Mouse (Mus musculus) A20 (cell line): Measurements from ENCODE around the gene Vtcn1.

Experiments used
- DNase-seq: peaks from one replicate; pipeline ENCODE4 v3.0.0-alpha.2; 2011; ENCODE audit warnings: low read depth, low spot score

The Vtcn1 gene

DNA sequence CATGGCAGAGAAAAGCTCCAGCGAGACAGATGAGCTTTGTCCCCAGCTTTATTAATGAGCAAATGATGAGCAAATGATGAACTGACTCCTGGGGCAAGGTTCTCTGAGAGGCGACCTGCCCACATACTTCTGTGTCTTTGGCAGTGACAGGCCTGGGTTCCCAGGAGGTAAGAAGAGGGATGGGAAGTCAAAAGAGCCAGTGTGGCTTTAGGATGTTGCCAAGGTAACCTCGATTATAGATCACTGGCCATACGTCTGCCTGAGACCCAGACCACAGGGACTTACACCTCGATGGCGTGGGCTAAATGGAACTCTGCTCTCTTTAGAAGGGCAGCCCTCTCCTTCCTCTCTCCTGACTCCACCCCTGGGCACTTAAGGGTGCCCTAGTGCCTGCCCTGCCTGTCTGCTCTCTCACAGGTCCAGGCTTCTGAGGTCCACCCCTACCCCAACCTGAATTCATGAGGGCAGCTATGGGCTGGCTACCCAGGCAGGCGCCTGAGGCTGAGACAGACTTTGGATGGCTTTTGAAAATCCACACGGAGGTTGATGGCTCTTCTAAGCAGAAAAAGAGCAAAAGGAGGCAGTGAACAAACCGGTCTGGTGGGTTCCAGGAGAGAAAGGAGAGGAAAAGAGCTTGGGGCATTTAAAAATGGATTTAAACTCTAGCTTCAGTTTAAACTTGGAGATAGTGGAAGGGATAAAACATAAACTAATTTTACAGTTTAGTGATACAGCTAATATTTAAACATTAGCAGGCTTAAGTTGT is 31.0 kb downstream of the Vtcn1 start:
- DNase-seq: no peak

GRCm38 (mm10) chr3:100857139-100857538 is 31.9 kb downstream of the Vtcn1 start:
- DNase-seq: no peak

DNA sequence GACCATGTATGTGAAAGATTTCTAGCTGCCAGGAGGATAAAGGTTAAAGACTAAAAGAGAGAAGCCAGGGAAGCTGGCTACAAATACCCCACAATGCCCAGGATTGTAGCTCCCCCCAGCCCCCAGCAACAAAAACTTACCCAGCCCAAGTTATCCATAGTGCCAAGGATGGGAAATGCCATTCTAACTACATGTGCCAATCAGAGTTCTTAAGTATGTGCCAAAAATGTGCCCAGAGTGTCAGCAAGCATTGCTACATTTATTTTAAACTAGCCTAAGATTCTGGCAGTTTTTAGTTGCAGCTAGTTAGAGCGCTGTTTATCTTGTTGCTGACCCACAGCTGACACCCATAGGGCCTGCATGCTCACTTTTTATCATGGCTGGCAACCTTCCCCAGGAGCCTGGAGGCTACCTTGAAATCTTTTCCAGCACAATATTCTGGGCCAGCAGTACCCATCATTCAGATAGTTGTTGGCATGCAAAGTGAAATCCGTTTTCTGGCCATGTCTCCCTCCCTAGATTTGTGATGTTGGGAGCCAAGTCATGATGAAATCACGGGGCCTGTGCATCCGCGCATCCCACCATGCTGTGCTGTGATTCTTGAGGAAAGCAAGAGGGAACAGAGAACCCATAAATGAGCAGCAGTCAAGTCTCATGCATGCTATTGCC is 33.2 kb downstream of the Vtcn1 start:
- DNase-seq: no peak

DNA sequence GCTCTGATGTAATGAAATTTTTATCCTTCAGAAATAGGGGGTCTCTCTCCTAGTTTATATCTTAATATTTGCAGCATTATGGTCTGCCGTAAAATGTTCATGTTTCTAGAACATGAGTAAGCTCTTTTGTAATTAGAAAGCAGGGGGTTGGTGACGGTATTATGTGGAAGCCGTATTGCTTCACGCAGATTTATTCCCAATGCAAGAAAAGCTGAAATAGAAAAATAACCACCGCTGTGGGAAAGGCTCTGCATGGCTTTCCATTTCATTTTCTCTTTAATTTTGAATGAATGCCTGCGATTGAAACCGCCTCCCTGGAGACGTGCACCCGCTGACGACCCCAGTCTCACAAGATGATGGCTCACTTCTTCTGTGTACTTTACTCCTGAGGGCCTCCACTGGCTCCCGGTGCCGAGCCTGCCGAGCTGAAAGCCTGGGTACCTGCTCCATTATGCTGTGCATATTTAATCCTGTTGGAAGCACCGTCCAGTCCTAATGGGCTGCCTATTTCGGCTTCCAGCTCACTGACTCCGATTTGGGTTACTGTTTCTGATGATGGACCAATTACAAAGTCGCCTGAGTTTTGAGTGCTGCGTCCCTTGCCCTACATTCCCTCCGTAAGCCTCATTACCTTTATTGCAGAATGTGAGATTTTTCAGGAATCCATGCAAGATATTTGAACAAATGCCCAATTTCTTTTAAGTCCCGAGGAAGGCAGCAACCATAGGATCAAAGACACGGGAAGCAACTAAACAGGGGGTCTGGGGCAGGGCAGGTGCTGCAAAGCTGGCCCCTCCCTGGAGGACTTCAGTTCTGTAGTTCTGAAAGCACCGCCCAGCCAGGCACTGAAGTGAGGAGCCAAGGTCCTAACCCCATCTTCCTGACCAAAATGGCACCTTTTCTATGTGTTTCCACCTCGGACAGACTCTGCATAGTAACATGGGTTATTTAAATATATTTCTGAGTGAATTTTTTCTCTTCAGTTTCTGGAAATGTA is 36.3 kb downstream of the Vtcn1 start:
- DNase-seq: no peak

DNA sequence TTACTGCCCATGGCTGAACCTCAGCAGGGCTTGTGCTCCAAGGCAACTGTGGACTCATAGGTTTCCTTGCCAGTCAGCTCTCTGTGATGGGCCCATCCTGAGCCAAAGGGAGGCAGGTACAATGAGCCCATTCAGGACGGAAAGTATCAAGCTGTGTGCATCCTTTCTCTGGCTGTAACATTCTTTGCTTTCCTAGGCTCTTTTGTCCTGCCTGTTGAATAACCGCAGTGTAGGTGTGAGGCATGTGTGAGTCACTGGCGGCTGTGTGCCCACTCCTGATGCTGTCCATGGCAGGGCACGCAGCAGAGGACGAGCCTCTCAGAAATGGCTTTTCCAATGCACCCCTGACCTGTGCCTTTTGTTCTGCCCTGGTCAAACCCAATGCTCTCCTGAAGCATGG is 41.7 kb downstream of the Vtcn1 start:
- DNase-seq: no peak

DNA sequence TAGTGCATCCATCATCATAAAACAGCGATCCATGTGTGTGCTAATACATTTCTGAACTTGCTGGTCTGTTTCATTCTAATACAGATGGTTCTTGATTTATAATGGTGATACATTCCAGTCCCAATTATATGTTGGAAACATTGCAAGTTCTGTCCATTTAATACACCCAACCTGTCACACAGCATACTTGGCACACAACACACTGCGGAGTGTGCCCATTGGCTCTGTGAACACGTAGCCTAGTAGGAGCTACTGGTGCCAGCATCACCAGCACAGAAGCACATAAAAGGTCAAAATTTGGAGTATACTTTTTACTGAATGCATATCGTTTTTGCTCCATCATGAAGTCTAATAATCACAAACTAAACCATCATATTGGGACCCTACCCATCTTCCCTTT is 51.8 kb downstream of the Vtcn1 start:
- no peak for DNase-seq

DNA sequence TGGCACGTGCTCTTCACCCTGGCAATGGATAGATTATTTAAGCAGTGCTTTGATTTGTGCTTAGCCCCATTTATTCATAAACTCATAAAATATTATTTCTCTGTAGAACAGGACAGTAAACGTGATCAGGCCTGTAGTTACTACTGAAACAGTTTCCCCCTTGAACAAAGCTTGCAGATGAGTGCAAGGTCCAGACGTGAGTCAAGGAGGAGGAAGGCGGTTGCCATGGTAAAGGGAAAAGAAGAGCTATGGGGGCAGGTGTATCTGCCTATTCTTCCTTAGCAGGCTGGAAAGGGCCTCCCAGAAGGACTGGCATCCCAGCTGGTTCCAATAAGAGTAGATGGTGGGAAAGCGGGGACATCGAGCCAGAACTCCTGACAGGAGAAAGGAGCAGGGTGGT is 56.1 kb downstream of the Vtcn1 start:
- no peak for DNase-seq

- no peak for DNase-seq
Measured at GRCm38 (mm10) chr3:100881843-100882634, 56.8 kb downstream of the Vtcn1 start.

DNA sequence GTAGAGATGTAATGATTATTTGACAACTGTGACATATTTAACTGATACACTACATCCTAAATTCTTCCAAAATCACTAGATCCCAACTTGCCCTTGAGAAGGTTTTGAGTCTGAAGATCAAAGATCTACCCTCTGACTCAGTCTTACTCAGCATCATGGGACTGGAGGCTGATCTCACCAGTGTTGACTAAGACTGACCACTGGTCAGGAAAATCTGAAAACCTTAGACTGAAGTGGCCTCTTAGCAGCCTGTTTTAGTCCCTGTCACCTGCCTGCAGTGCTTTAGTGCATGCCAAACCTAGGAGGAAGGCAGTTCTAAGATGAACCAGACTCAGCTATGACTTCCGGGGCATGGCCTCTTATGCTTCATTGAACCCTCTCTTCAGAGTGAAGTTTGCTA is 64.0 kb downstream of the Vtcn1 start:
- DNase-seq: no peak

DNA sequence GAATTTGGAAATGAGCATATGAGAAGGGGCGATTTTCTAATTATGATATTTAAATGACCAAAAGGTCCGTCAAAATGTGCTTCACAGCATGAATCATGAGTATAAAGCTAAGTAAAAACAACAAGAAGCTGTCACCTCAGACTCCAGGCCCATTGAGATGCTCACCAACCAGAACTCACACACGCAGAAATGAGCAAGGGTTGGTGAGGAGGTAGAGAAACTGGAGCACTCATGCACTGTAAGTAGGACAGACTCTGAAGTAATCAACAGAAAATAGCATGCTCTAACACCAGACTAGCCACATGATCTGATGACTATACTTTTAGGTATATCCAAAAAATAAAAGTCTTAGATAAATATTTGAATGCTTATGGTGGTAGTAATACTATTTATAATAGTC is 65.1 kb downstream of the Vtcn1 start:
- no peak for DNase-seq

- peak; percentile 21 for DNase-seq
Measured at GRCm38 (mm10) chr3:100892383-100893335, 67.4 kb downstream of the Vtcn1 start.

DNA sequence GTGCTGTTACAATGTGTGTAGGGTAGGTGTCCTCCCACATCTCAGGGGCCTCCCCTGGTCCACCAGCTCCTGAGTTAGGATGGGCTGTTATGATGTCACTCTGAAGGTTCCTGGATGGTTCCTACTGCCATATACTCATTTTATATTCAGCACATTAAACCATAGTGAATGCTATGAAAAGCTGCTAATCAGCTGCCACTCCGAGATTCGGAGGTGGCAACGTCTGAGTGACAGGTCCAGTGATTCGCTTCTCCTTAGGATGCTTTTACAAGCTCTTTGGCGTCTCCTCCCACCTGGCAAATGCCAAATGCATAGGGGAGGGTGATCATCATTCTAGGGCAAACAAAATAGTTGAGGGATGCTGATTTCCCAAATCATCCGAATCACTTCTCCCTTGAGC is 70.2 kb downstream of the Vtcn1 start:
- no peak for DNase-seq

GRCm38 (mm10) chr3:100906128-100906527 is 80.9 kb downstream of the Vtcn1 start:
- no peak for DNase-seq

- peak; percentile 43 for DNase-seq
Measured at GRCm38 (mm10) chr3:100906916-100907315, 81.7 kb downstream of the Vtcn1 start.

- no peak for DNase-seq
Measured at GRCm38 (mm10) chr3:100908594-100908993, 83.3 kb downstream of the Vtcn1 start.

GRCm38 (mm10) chr3:100910621-100911020 is 85.4 kb downstream of the Vtcn1 start:
- no peak for DNase-seq

GRCm38 (mm10) chr3:100911026-100911425 is 85.8 kb downstream of the Vtcn1 start:
- no peak for DNase-seq

- DNase-seq: no peak
Measured at GRCm38 (mm10) chr3:100911498-100912213, 86.4 kb downstream of the Vtcn1 start.

DNA sequence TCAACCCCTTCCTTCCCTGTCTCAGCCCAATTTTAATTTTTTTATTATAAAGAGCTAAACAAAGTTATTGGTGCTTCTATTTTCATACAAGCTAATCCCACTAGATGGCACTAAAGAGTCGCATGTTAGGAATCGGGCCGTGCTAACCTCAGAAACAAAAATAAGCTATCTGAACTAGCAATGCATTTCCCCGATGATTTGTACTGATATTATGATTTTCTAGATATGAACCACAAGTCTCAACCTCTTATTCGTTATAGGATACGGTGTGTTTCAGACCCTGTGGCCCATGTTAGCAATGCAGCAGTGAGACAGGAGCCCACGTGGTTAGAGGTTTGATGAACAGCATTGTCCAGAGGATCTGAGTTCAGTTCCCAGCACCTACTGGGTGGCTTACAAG is 91.6 kb downstream of the Vtcn1 start:
- peak; percentile 74 for DNase-seq
